ENCODE assay signal across 21 mouse cellular contexts in the genomic region with DNA sequence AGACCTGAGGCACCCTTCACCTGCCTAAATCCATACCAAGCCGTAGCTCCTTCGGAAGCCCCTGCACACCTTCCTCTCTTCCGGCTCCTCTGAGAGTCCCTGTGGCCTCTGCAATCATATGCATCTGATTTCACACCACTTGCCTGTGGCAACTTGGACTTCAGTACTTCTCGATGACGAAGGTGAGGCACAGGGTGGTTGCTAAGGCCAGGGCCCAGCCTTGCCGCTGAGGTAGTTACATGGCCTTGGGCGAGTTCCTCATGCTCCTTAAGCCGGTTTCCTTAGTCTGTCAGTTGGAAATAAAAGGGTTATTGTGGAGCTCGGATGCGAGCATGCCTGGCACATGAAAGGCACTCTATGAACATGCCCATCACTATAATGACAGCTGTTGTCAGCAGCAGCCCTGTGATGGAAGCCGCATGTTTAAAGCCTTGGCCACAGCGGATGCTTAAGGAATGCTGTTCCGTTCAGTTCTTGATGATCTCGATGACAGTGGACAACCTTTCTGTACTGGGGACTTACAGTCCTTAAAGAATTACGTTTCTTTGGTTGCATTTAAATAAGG.
A peak's percentile ranks its signal among the peaks of the same experiment; 100 is the strongest.
DNase-seq lines count a peak whose midpoint lies in the region; ATAC-seq and TF ChIP-seq lines count a peak whose summit lies in the region.
"Had no signal": no experiment of that assay in that cellular context is flagged by ENCODE, and none has a peak within 500 bp of the region (broad histone marks: within the 10 kb centered on the region; RNA-seq: fewer than 3 reads in every experiment).

No protein-coding gene starts in this region.

- DNase-seq in left cerebral cortex, adult 2 months (ENCODE audit: extremely low spot score in 1 of 2, low spot score in 2 of 2): no peak
- no peak for DNase-seq in left cerebral cortex, postnatal 25 days (ENCODE audit: low spot score in 2 of 2)
- DNase-seq in embryonic facial prominence, embryonic 11.5 days (ENCODE audit: low spot score): peak; percentile 36
- DNase-seq in midbrain, embryonic 14.5 days: peak; percentile 43
- DNase-seq in thymus, adult 18-20 months: no peak
- no peak for DNase-seq in liver, embryonic 11.5 days (ENCODE audit: low spot score)
- DNase-seq: adrenal gland, adult 2 months; cerebellum, adult 2 months; cerebellum, postnatal 36 days; gastrocnemius, postnatal 10 days; kidney, postnatal 36 days; lung, embryonic 14.5 days; lung, postnatal 36 days; thymus, adult 2 months; thymus, postnatal 4 days had no signal

- intact Hi-C loops in left cerebral cortex, adult 2 months (cut with DNase I): no loop called here
- intact Hi-C loops in left cerebral cortex, postnatal 25 days (cut with DNase I): loop anchor here (10.0 kb wide), 1 partner anchor 280 kb away; no protein-coding TSS in a partner anchor

- H3K4me1 ChIP-seq in embryonic facial prominence, embryonic 11.5 days (ENCODE audit: control insufficient read depth, insufficient read depth, low read length): no peaks in the 10 kb centered on the region
- peaks cover 45% of the 10 kb centered on the region for H3K4me1 ChIP-seq in embryonic facial prominence, embryonic 15.5 days
- 0 out of 2 replicates have a peak, but pooled peaks cover 12% of the 10 kb centered on the region for H3K4me1 ChIP-seq in midbrain, embryonic 14.5 days (ENCODE audit: control insufficient read depth, insufficient read depth, low read length)
- no peaks in the 10 kb centered on the region for H3K4me1 ChIP-seq in liver, embryonic 11.5 days (replicated peaks; ENCODE audit: control insufficient read depth, insufficient read depth, low read length)

- no peaks in the 10 kb centered on the region for H3K9me3 ChIP-seq in embryonic facial prominence, embryonic 11.5 days (replicated peaks; ENCODE audit: control insufficient read depth, low read length)
- H3K9me3 ChIP-seq in embryonic facial prominence, embryonic 15.5 days (replicated peaks): no peaks in the 10 kb centered on the region
- no peaks in the 10 kb centered on the region for H3K9me3 ChIP-seq in midbrain, embryonic 14.5 days (ENCODE audit: control insufficient read depth, low read length)
- H3K9me3 ChIP-seq in liver, embryonic 11.5 days (ENCODE audit: control insufficient read depth, low read length): no peaks in the 10 kb centered on the region
- H3K9me3 ChIP-seq: hindbrain, embryonic 15.5 days; neural tube, embryonic 13.5 days had no signal

- H3K9ac ChIP-seq in embryonic facial prominence, embryonic 11.5 days (replicated peaks; ENCODE audit: low read length): no peak overlapping the region
- no peak overlapping the region for H3K9ac ChIP-seq in embryonic facial prominence, embryonic 15.5 days
- no peak overlapping the region for H3K9ac ChIP-seq in midbrain, embryonic 14.5 days (replicated peaks; ENCODE audit: low read length)
- no peak overlapping the region for H3K9ac ChIP-seq in liver, embryonic 11.5 days (ENCODE audit: low read depth, low read length)
- H3K9ac ChIP-seq: hindbrain, embryonic 15.5 days; liver, embryonic 14.5 days; lung, embryonic 14.5 days; neural tube, embryonic 13.5 days had no signal

- H3K4me3 ChIP-seq in left cerebral cortex, adult 2 months: no peak overlapping the region
- H3K4me3 ChIP-seq in embryonic facial prominence, embryonic 11.5 days (ENCODE audit: low read depth, low read length): no peak overlapping the region
- no peak overlapping the region for H3K4me3 ChIP-seq in embryonic facial prominence, embryonic 15.5 days (replicated peaks)
- H3K4me3 ChIP-seq in midbrain, embryonic 14.5 days (replicated peaks; ENCODE audit: low read depth, low read length): no peak overlapping the region
- no peak overlapping the region for H3K4me3 ChIP-seq in liver, embryonic 11.5 days (ENCODE audit: low read depth, low read length)
- H3K4me3 ChIP-seq: hindbrain, embryonic 15.5 days; myocyte; neural tube, embryonic 13.5 days had no signal

- 39% methylated on average over 15 of the region's 15 CpGs for WGBS in embryonic facial prominence, embryonic 11.5 days
- 27% methylated on average over 15 of the region's 15 CpGs for WGBS in embryonic facial prominence, embryonic 15.5 days
- WGBS in midbrain, embryonic 14.5 days: 49% methylated on average over 15 of the region's 15 CpGs
- 87% methylated on average over 15 of the region's 15 CpGs for WGBS in liver, embryonic 11.5 days

- H3K27ac ChIP-seq in left cerebral cortex, adult 2 months: peak overlapping the region; percentile 26; the same call in 1 of the 2 replicates
- no peak overlapping the region for H3K27ac ChIP-seq in embryonic facial prominence, embryonic 11.5 days (replicated peaks; ENCODE audit: low read depth, low read length)
- H3K27ac ChIP-seq in embryonic facial prominence, embryonic 15.5 days (replicated peaks): no peak overlapping the region
- H3K27ac ChIP-seq in midbrain, embryonic 14.5 days (replicated peaks; ENCODE audit: low read depth, low read length): no peak overlapping the region; the same call in 1 of the 2 replicates
- no peak overlapping the region for H3K27ac ChIP-seq in liver, embryonic 11.5 days (ENCODE audit: low read depth, low read length)
- H3K27ac ChIP-seq: hindbrain, embryonic 15.5 days; liver, embryonic 14.5 days; neural tube, embryonic 13.5 days had no signal

- no peak overlapping the region for H3K4me2 ChIP-seq in embryonic facial prominence, embryonic 11.5 days (ENCODE audit: low read depth, low read length)
- H3K4me2 ChIP-seq in embryonic facial prominence, embryonic 15.5 days (replicated peaks): no peak overlapping the region
- H3K4me2 ChIP-seq in midbrain, embryonic 14.5 days (ENCODE audit: low read length): no peak overlapping the region
- no peak overlapping the region for H3K4me2 ChIP-seq in liver, embryonic 11.5 days
- H3K4me2 ChIP-seq: heart, embryonic 11.5 days; hindbrain, embryonic 15.5 days; lung, embryonic 14.5 days; neural tube, embryonic 13.5 days had no signal

- H3K27me3 ChIP-seq in embryonic facial prominence, embryonic 11.5 days (ENCODE audit: control insufficient read depth, insufficient read depth, low read length): 0 out of 2 replicates have a peak, but pooled peaks cover under 1% of the 10 kb centered on the region
- peaks cover 4% of the 10 kb centered on the region; the same call in 1 of the 2 replicates for H3K27me3 ChIP-seq in embryonic facial prominence, embryonic 15.5 days
- H3K27me3 ChIP-seq in midbrain, embryonic 14.5 days (ENCODE audit: control insufficient read depth, insufficient read depth, low read length): no peaks in the 10 kb centered on the region
- no peaks in the 10 kb centered on the region; the same call in 1 of the 2 replicates for H3K27me3 ChIP-seq in liver, embryonic 11.5 days (replicated peaks; ENCODE audit: control insufficient read depth, insufficient read depth, low read length)
- H3K27me3 ChIP-seq: hindbrain, embryonic 15.5 days had no signal

- TF ChIP-seq CTCF in left cerebral cortex, adult 2 months (IDR thresholded peaks at IDR 0.05): no peak

- ATAC-seq in embryonic facial prominence, embryonic 11.5 days (replicated peaks; ENCODE audit: insufficient number of reproducible peaks, low FRiP score, low TSS enrichment, low read depth): 0 out of 2 replicates have a peak, but pooled peaks have one; percentile 29
- peak; percentile 34; the same call in 1 of the 2 replicates for ATAC-seq in embryonic facial prominence, embryonic 15.5 days (ENCODE audit: insufficient number of reproducible peaks, low FRiP score, low TSS enrichment, low read depth)
- ATAC-seq in midbrain, embryonic 14.5 days (ENCODE audit: low FRiP score, low TSS enrichment): no peak
- ATAC-seq in liver, embryonic 11.5 days (replicated peaks; ENCODE audit: low FRiP score): no peak

- H3K36me3 ChIP-seq in embryonic facial prominence, embryonic 11.5 days (replicated peaks; ENCODE audit: control insufficient read depth, insufficient read depth, low read depth, low read length): no peaks in the 10 kb centered on the region
- H3K36me3 ChIP-seq in embryonic facial prominence, embryonic 15.5 days: no peaks in the 10 kb centered on the region
- no peaks in the 10 kb centered on the region for H3K36me3 ChIP-seq in midbrain, embryonic 14.5 days (ENCODE audit: control insufficient read depth, insufficient read depth, low read length)
- H3K36me3 ChIP-seq in liver, embryonic 11.5 days (ENCODE audit: control insufficient read depth, insufficient read depth, low read length): no peaks in the 10 kb centered on the region
- H3K36me3 ChIP-seq: hindbrain, embryonic 15.5 days; neural tube, embryonic 13.5 days had no signal

Comparison
In these comparisons a context has a peak if more than half of its experiments do, and no peak if none do; other contexts are left out.
1. DNase-seq: peak in embryonic facial prominence, embryonic 11.5 days (single experiment) and midbrain, embryonic 14.5 days (single experiment); none in left cerebral cortex, adult 2 months (0 of 2), left cerebral cortex, postnatal 25 days (0 of 2), thymus, adult 18-20 months (0 of 2) and liver, embryonic 11.5 days (single experiment).
2. ATAC-seq: peak in embryonic facial prominence, embryonic 11.5 days (single experiment) and embryonic facial prominence, embryonic 15.5 days (single experiment); none in midbrain, embryonic 14.5 days (single experiment) and liver, embryonic 11.5 days (single experiment).